In genomic region chr2:117086766-117087457, GRCm38 (mm10) we compare ENCODE assay signal across 18 mouse cellular contexts. TPM values are rescaled to one million over a fixed set of nuclear protein-coding genes. Genes with fewer than 3 reads are reported as not detected.
DNase-seq lines count a peak whose midpoint lies in the region; ATAC-seq and TF ChIP-seq lines count a peak whose summit lies in the region.
"Had no signal": no experiment of that assay in that cellular context is flagged by ENCODE, and none has a peak within 500 bp of the region (broad histone marks: within the 10 kb centered on the region; RNA-seq: fewer than 3 reads in every experiment).

No protein-coding gene starts in this region.

- no peaks in the 10 kb centered on the region for H3K36me3 ChIP-seq in hindbrain, embryonic 16.5 days (ENCODE audit: control insufficient read depth, insufficient read depth, low read length)
- no peaks in the 10 kb centered on the region for H3K36me3 ChIP-seq in hindbrain, embryonic 12.5 days
- no peaks in the 10 kb centered on the region for H3K36me3 ChIP-seq in lung, embryonic 16.5 days (ENCODE audit: control insufficient read depth, insufficient read depth, low read length)
- no peaks in the 10 kb centered on the region for H3K36me3 ChIP-seq in forebrain, postnatal 0 days (ENCODE audit: insufficient read depth)
- H3K36me3 ChIP-seq in liver, embryonic 12.5 days, result no peaks in the 10 kb centered on the region
- H3K36me3 ChIP-seq in midbrain, postnatal 0 days (ENCODE audit: insufficient read depth, low read length), result no peaks in the 10 kb centered on the region
- H3K36me3 ChIP-seq: G1E had no signal

- no peak overlapping the region for H3K4me3 ChIP-seq in hindbrain, embryonic 16.5 days (ENCODE audit: low read length)
- H3K4me3 ChIP-seq in hindbrain, embryonic 12.5 days, result no peak overlapping the region
- no peak overlapping the region for H3K4me3 ChIP-seq in lung, embryonic 16.5 days (ENCODE audit: low read length)
- no peak overlapping the region for H3K4me3 ChIP-seq in forebrain, postnatal 0 days (ENCODE audit: low read depth, low read length)
- no peak overlapping the region for H3K4me3 ChIP-seq in liver, embryonic 12.5 days
- H3K4me3 ChIP-seq in midbrain, postnatal 0 days (ENCODE audit: low read depth, low read length), result no peak overlapping the region

- 72% methylated on average over 1 of the region's 1 CpGs for WGBS in hindbrain, embryonic 16.5 days
- 80% methylated on average over 1 of the region's 1 CpGs for WGBS in hindbrain, embryonic 12.5 days
- WGBS in lung, embryonic 16.5 days, result 22% methylated on average over 1 of the region's 1 CpGs
- 37% methylated on average over 1 of the region's 1 CpGs for WGBS in forebrain, postnatal 0 days
- WGBS in liver, embryonic 12.5 days (ENCODE audit: insufficient replicate concordance), result 84% methylated on average over 1 of the region's 1 CpGs
- 90% methylated on average over 1 of the region's 1 CpGs for WGBS in midbrain, postnatal 0 days

- no peak for DNase-seq in lung, postnatal 14 days
- DNase-seq in forebrain, postnatal 0 days, result peak; percentile 31
- DNase-seq in telencephalon, adult 2 months (ENCODE audit: low read depth, low spot score), result peak; percentile 32
- DNase-seq in midbrain, postnatal 0 days (ENCODE audit: low spot score), result no peak
- DNase-seq: adrenal gland, postnatal 10 days; cerebellum, adult 11 months; cerebellum, postnatal 36 days; heart, postnatal 36 days; kidney, postnatal 25 days; thymus, adult 18-20 months had no signal

- no peaks in the 10 kb centered on the region for H3K4me1 ChIP-seq in hindbrain, embryonic 16.5 days (ENCODE audit: control insufficient read depth, insufficient read depth, low read depth, low read length)
- no peaks in the 10 kb centered on the region for H3K4me1 ChIP-seq in hindbrain, embryonic 12.5 days
- peaks cover 13% of the 10 kb centered on the region for H3K4me1 ChIP-seq in lung, embryonic 16.5 days (replicated peaks; ENCODE audit: control insufficient read depth, insufficient read depth, low read length)
- peaks cover 8% of the 10 kb centered on the region; the same call in 1 of the 2 replicates for H3K4me1 ChIP-seq in forebrain, postnatal 0 days (ENCODE audit: insufficient read depth)
- no peaks in the 10 kb centered on the region for H3K4me1 ChIP-seq in liver, embryonic 12.5 days
- no peaks in the 10 kb centered on the region for H3K4me1 ChIP-seq in midbrain, postnatal 0 days (ENCODE audit: insufficient read depth, low read length)

- no peak for TF ChIP-seq CTCF in forebrain, postnatal 0 days (IDR thresholded peaks at IDR 0.05; ENCODE audit: low read depth)
- no peak for TF ChIP-seq CTCF in midbrain, postnatal 0 days (IDR thresholded peaks at IDR 0.05)

- 0 out of 2 replicates have a peak, but pooled peaks have one; percentile 20 for ATAC-seq in hindbrain, embryonic 16.5 days
- ATAC-seq in hindbrain, embryonic 12.5 days (ENCODE audit: low FRiP score), result no peak
- peak; percentile 61 for ATAC-seq in lung, embryonic 16.5 days (ENCODE audit: low read depth)
- peak; percentile 88 for ATAC-seq in forebrain, postnatal 0 days
- no peak for ATAC-seq in liver, embryonic 12.5 days
- ATAC-seq in midbrain, postnatal 0 days (ENCODE audit: low FRiP score), result no peak
- ATAC-seq: midbrain, embryonic 16.5 days had no signal

- no peaks in the 10 kb centered on the region for H3K9me3 ChIP-seq in hindbrain, embryonic 16.5 days (ENCODE audit: control insufficient read depth, low read length)
- H3K9me3 ChIP-seq in hindbrain, embryonic 12.5 days (replicated peaks), result 0 out of 2 replicates have a peak, but pooled peaks cover 3% of the 10 kb centered on the region
- no peaks in the 10 kb centered on the region for H3K9me3 ChIP-seq in lung, embryonic 16.5 days (ENCODE audit: control insufficient read depth, low read length)
- H3K9me3 ChIP-seq in forebrain, postnatal 0 days (ENCODE audit: low read length), result no peaks in the 10 kb centered on the region
- no peaks in the 10 kb centered on the region for H3K9me3 ChIP-seq in liver, embryonic 12.5 days (replicated peaks)
- no peaks in the 10 kb centered on the region for H3K9me3 ChIP-seq in midbrain, postnatal 0 days (ENCODE audit: low read length)
- H3K9me3 ChIP-seq: G1E had no signal

- H3K27me3 ChIP-seq in hindbrain, embryonic 16.5 days (replicated peaks; ENCODE audit: control insufficient read depth, insufficient read depth, low read length), result no peaks in the 10 kb centered on the region
- H3K27me3 ChIP-seq in hindbrain, embryonic 12.5 days, result no peaks in the 10 kb centered on the region
- H3K27me3 ChIP-seq in lung, embryonic 16.5 days (ENCODE audit: control insufficient read depth, insufficient read depth, low read depth, low read length), result no peaks in the 10 kb centered on the region
- no peaks in the 10 kb centered on the region for H3K27me3 ChIP-seq in forebrain, postnatal 0 days (ENCODE audit: insufficient read depth, low read length)
- H3K27me3 ChIP-seq in liver, embryonic 12.5 days (replicated peaks), result no peaks in the 10 kb centered on the region
- H3K27me3 ChIP-seq in midbrain, postnatal 0 days (ENCODE audit: insufficient read depth, low read length), result no peaks in the 10 kb centered on the region

- H3K9ac ChIP-seq in hindbrain, embryonic 16.5 days (ENCODE audit: low read depth, low read length), result no peak overlapping the region
- no peak overlapping the region for H3K9ac ChIP-seq in hindbrain, embryonic 12.5 days
- no peak overlapping the region for H3K9ac ChIP-seq in lung, embryonic 16.5 days (ENCODE audit: low read length)
- H3K9ac ChIP-seq in forebrain, postnatal 0 days, result no peak overlapping the region
- H3K9ac ChIP-seq in liver, embryonic 12.5 days, result no peak overlapping the region
- no peak overlapping the region for H3K9ac ChIP-seq in midbrain, postnatal 0 days (replicated peaks; ENCODE audit: low read length, poor library complexity, severe bottlenecking)
- H3K9ac ChIP-seq: liver, embryonic 14.5 days had no signal

- no peak overlapping the region for H3K4me2 ChIP-seq in hindbrain, embryonic 16.5 days (ENCODE audit: low read length)
- no peak overlapping the region for H3K4me2 ChIP-seq in hindbrain, embryonic 12.5 days (replicated peaks)
- H3K4me2 ChIP-seq in lung, embryonic 16.5 days (ENCODE audit: low read depth, low read length), result peak overlapping the region; percentile 38
- no peak overlapping the region for H3K4me2 ChIP-seq in forebrain, postnatal 0 days (ENCODE audit: low read depth)
- H3K4me2 ChIP-seq in liver, embryonic 12.5 days, result no peak overlapping the region
- no peak overlapping the region for H3K4me2 ChIP-seq in midbrain, postnatal 0 days (ENCODE audit: low read depth, low read length, poor library complexity, severe bottlenecking)
- H3K4me2 ChIP-seq: heart, embryonic 11.5 days had no signal

- no peak overlapping the region for H3K27ac ChIP-seq in hindbrain, embryonic 16.5 days (ENCODE audit: low read depth, low read length)
- H3K27ac ChIP-seq in hindbrain, embryonic 12.5 days, result no peak overlapping the region
- peak overlapping the region; percentile 83 for H3K27ac ChIP-seq in lung, embryonic 16.5 days (ENCODE audit: low read length)
- H3K27ac ChIP-seq in forebrain, postnatal 0 days (ENCODE audit: low read depth, low read length), result no peak overlapping the region
- H3K27ac ChIP-seq in liver, embryonic 12.5 days, result no peak overlapping the region
- no peak overlapping the region for H3K27ac ChIP-seq in midbrain, postnatal 0 days (ENCODE audit: low read depth, low read length)
- H3K27ac ChIP-seq: liver, embryonic 14.5 days had no signal

RNA-seq across cellular contexts. Expression of gene Spred1, which starts 34.3 kb away (rescaled TPM):
- polyA plus RNA-seq in hindbrain, embryonic 16.5 days (2015; fragmentation: Nextera tagmentation; extraction: Ambion mirVana), result 7.4 and 7.7 TPM in 2 replicates
- 21.0 and 23.4 TPM in 2 replicates for polyA plus RNA-seq in hindbrain, embryonic 12.5 days (2016; fragmentation: Nextera tagmentation; extraction: Ambion mirVana)
- 9.8 and 10.4 TPM in 2 replicates for polyA plus RNA-seq in lung, embryonic 16.5 days (2015; fragmentation: Nextera tagmentation; extraction: Ambion mirVana)
- 56.2 and 66.9 TPM in 2 replicates for total RNA-seq in forebrain, postnatal 0 days (2014; rRNA removed)
- 8.8 and 11.3 TPM in 2 replicates for polyA plus RNA-seq in forebrain, postnatal 0 days (2015; fragmentation: Nextera tagmentation; extraction: Ambion mirVana)
- polyA plus RNA-seq in liver, embryonic 12.5 days (2016; fragmentation: Nextera tagmentation; extraction: Ambion mirVana), result 6.4 and 6.9 TPM in 2 replicates
- 46.7 and 59.3 TPM in 2 replicates for total RNA-seq in midbrain, postnatal 0 days (2014; rRNA removed)
- polyA plus RNA-seq in midbrain, postnatal 0 days (2015; fragmentation: Nextera tagmentation; extraction: Ambion mirVana), result 10.7 and 12.9 TPM in 2 replicates

Comparison
In these comparisons a context has a peak if more than half of its experiments do, and no peak if none do; other contexts are left out.
1. ATAC-seq: peak in hindbrain, embryonic 16.5 days (single experiment), lung, embryonic 16.5 days (single experiment) and forebrain, postnatal 0 days (single experiment); none in hindbrain, embryonic 12.5 days (single experiment), liver, embryonic 12.5 days (single experiment) and midbrain, postnatal 0 days (single experiment).
2. DNase-seq: peak in forebrain, postnatal 0 days (single experiment) and telencephalon, adult 2 months (single experiment); none in lung, postnatal 14 days (single experiment) and midbrain, postnatal 0 days (single experiment).